Mouse (Mus musculus) bone marrow macrophage, adult 2 months (primary cell): ENCODE measurements around the gene Rps28.
"Not testable (repeated sequence)": the region's sequence is repeated elsewhere in the genome, so short reads cannot be mapped to it uniquely, and the experiment has no call there.

Experiments
- CTCF ChIP-seq: IDR thresholded peaks from 2 replicates; pipeline ENCODE4 v1.5.1; 2012; ENCODE audit warnings: low read depth, mild to moderate bottlenecking, low read length, moderate library complexity
- POLR2A ChIP-seq: IDR thresholded peaks from 2 replicates; pipeline ENCODE4 v1.6.1; 2012; ENCODE audit warnings: mild to moderate bottlenecking, low read depth, low read length, borderline replicate concordance

- TF ChIP-seq CTCF, POLR2A: not testable (repeated sequence)
Measured at GRCm38 (mm10) chr17:33873537-33873936, 49.2 kb upstream of the Rps28 start, which contains the start of gene Gm7029.
